Mouse (Mus musculus): ENCODE data around the gene Ccdc69. TPM values are rescaled to one million over a fixed set of nuclear protein-coding genes. Genes with fewer than 3 reads are reported as not detected.

Ccdc69 gene
- polyA plus RNA-seq, 1 experiment from 2014 or later, result 3.5 TPM

- no peaks in the 10 kb centered on the region for H3K9me3 ChIP-seq (ENCODE audit: control insufficient read depth, low read length)
- H3K9ac ChIP-seq (ENCODE audit: low read length), result peak within 1 kb of the TSS; percentile 86
- peak within 1 kb of the TSS; percentile 83 for H3K4me3 ChIP-seq (ENCODE audit: low read length)
- no peaks in the 10 kb centered on the region for H3K27me3 ChIP-seq (ENCODE audit: control insufficient read depth, insufficient read depth, low read depth, low read length)
- 0% methylated on average over 41 of the region's 41 CpGs for WGBS
- H3K36me3 ChIP-seq (ENCODE audit: control insufficient read depth, insufficient read depth, low read length), result no peaks in the 10 kb centered on the region
- H3K4me1 ChIP-seq (replicated peaks; ENCODE audit: control insufficient read depth, insufficient read depth, low read length), result peaks cover 40% of the 10 kb centered on the region
- peak within 1 kb of the TSS; percentile 99 for H3K27ac ChIP-seq (ENCODE audit: low read length)
- H3K4me2 ChIP-seq (ENCODE audit: low read depth, low read length), result peak within 1 kb of the TSS; percentile 86
- peak; percentile 93 for ATAC-seq (ENCODE audit: low read depth)
Observed at GRCm38 (mm10) chr11:55033040-55033660, 44.8 kb downstream of the Ccdc69 start, which contains the start of gene Anxa6. Anxa6 (minus strand) TSS chr11:55033445.

GRCm38 (mm10) chr11:55032286-55032685 lies 45.6 kb downstream of the Ccdc69 start:
- Histone ChIP-seq H3K4me1 (replicated peaks; ENCODE audit: control insufficient read depth, insufficient read depth, low read length) (peaks cover 48% of the 10 kb centered on the region), H3K9me3 (ENCODE audit: control insufficient read depth, low read length) (no peaks in the 10 kb centered on the region), H3K4me2 (ENCODE audit: low read depth, low read length) (peak overlapping the region; percentile 86), H3K36me3 (ENCODE audit: control insufficient read depth, insufficient read depth, low read length) (no peaks in the 10 kb centered on the region), H3K9ac (ENCODE audit: low read length) (peak overlapping the region; percentile 86), H3K27ac (ENCODE audit: low read length) (peak overlapping the region; percentile 99), H3K4me3 (ENCODE audit: low read length) (peak overlapping the region; percentile 83), H3K27me3 (ENCODE audit: control insufficient read depth, insufficient read depth, low read depth, low read length) (no peaks in the 10 kb centered on the region)
- 5% methylated on average over 5 of the region's 5 CpGs for WGBS
- no peak for ATAC-seq (ENCODE audit: low read depth)

- peaks cover 52% of the 10 kb centered on the region for H3K4me1 ChIP-seq (replicated peaks; ENCODE audit: control insufficient read depth, insufficient read depth, low read length)
- WGBS, result 7% methylated on average over 1 of the region's 4 CpGs
- H3K36me3 ChIP-seq (ENCODE audit: control insufficient read depth, insufficient read depth, low read length), result no peaks in the 10 kb centered on the region
- peak overlapping the region; percentile 86 for H3K9ac ChIP-seq (ENCODE audit: low read length)
- peak; percentile 32 for ATAC-seq (ENCODE audit: low read depth)
- H3K9me3 ChIP-seq (ENCODE audit: control insufficient read depth, low read length), result no peaks in the 10 kb centered on the region
- peak overlapping the region; percentile 83 for H3K4me3 ChIP-seq (ENCODE audit: low read length)
- peak overlapping the region; percentile 86 for H3K4me2 ChIP-seq (ENCODE audit: low read depth, low read length)
- H3K27me3 ChIP-seq (ENCODE audit: control insufficient read depth, insufficient read depth, low read depth, low read length), result no peaks in the 10 kb centered on the region
- peak overlapping the region; percentile 99 for H3K27ac ChIP-seq (ENCODE audit: low read length)
Observed at GRCm38 (mm10) chr11:55031991-55032280, 46.0 kb downstream of the Ccdc69 start.

GRCm38 (mm10) chr11:55031211-55031990 lies 46.5 kb downstream of the Ccdc69 start:
- no peaks in the 10 kb centered on the region for H3K27me3 ChIP-seq (ENCODE audit: control insufficient read depth, insufficient read depth, low read depth, low read length)
- peak overlapping the region; percentile 99 for H3K27ac ChIP-seq (ENCODE audit: low read length)
- peak overlapping the region; percentile 86 for H3K4me2 ChIP-seq (ENCODE audit: low read depth, low read length)
- H3K4me1 ChIP-seq (replicated peaks; ENCODE audit: control insufficient read depth, insufficient read depth, low read length), result peaks cover 57% of the 10 kb centered on the region
- WGBS, result 9% methylated on average over 10 of the region's 10 CpGs
- H3K4me3 ChIP-seq (ENCODE audit: low read length), result peak overlapping the region; percentile 83
- ATAC-seq (ENCODE audit: low read depth), result peak; percentile 55
- H3K9ac ChIP-seq (ENCODE audit: low read length), result peak overlapping the region; percentile 86
- H3K36me3 ChIP-seq (ENCODE audit: control insufficient read depth, insufficient read depth, low read length), result no peaks in the 10 kb centered on the region
- no peaks in the 10 kb centered on the region for H3K9me3 ChIP-seq (ENCODE audit: control insufficient read depth, low read length)

GRCm38 (mm10) chr11:55028509-55028908 lies 49.4 kb downstream of the Ccdc69 start:
- Histone ChIP-seq H3K36me3 (ENCODE audit: control insufficient read depth, insufficient read depth, low read length) (no peaks in the 10 kb centered on the region), H3K4me3 (ENCODE audit: low read length) (no peak overlapping the region), H3K4me2 (ENCODE audit: low read depth, low read length) (no peak overlapping the region), H3K4me1 (replicated peaks; ENCODE audit: control insufficient read depth, insufficient read depth, low read length) (peaks cover 80% of the 10 kb centered on the region), H3K9me3 (ENCODE audit: control insufficient read depth, low read length) (no peaks in the 10 kb centered on the region), H3K27me3 (ENCODE audit: control insufficient read depth, insufficient read depth, low read depth, low read length) (no peaks in the 10 kb centered on the region), H3K9ac (ENCODE audit: low read length) (no peak overlapping the region), H3K27ac (ENCODE audit: low read length) (peak overlapping the region; percentile 78)
- no peak for ATAC-seq (ENCODE audit: low read depth)
- WGBS, result 52% methylated on average over 2 of the region's 2 CpGs

- H3K4me1 ChIP-seq (replicated peaks; ENCODE audit: control insufficient read depth, insufficient read depth, low read length), result peaks cover 89% of the 10 kb centered on the region
Observed at GRCm38 (mm10) chr11:55027204-55027855, 50.6 kb downstream of the Ccdc69 start.

GRCm38 (mm10) chr11:55025896-55026295 lies 52.0 kb downstream of the Ccdc69 start:
- Histone ChIP-seq H3K36me3 (ENCODE audit: control insufficient read depth, insufficient read depth, low read length) (no peaks in the 10 kb centered on the region), H3K27ac (ENCODE audit: low read length) (peak overlapping the region; percentile 85), H3K9me3 (ENCODE audit: control insufficient read depth, low read length) (no peaks in the 10 kb centered on the region), H3K9ac (ENCODE audit: low read length) (no peak overlapping the region), H3K4me1 (replicated peaks; ENCODE audit: control insufficient read depth, insufficient read depth, low read length) (peaks cover 90% of the 10 kb centered on the region), H3K27me3 (ENCODE audit: control insufficient read depth, insufficient read depth, low read depth, low read length) (no peaks in the 10 kb centered on the region), H3K4me3 (ENCODE audit: low read length) (no peak overlapping the region), H3K4me2 (ENCODE audit: low read depth, low read length) (no peak overlapping the region)
- ATAC-seq (ENCODE audit: low read depth), result no peak
- 60% methylated on average over 4 of the region's 4 CpGs for WGBS

More at GRCm38 (mm10) chr11:55027204-55027855, 50.6 kb downstream of the Ccdc69 start:
- Histone ChIP-seq H3K36me3 (ENCODE audit: control insufficient read depth, insufficient read depth, low read length) (no peaks in the 10 kb centered on the region), H3K9ac (ENCODE audit: low read length) (no peak overlapping the region), H3K9me3 (ENCODE audit: control insufficient read depth, low read length) (no peaks in the 10 kb centered on the region), H3K4me3 (ENCODE audit: low read length) (no peak overlapping the region), H3K27ac (ENCODE audit: low read length) (peak overlapping the region; percentile 85), H3K27me3 (ENCODE audit: control insufficient read depth, insufficient read depth, low read depth, low read length) (no peaks in the 10 kb centered on the region), H3K4me2 (ENCODE audit: low read depth, low read length) (peak overlapping the region; percentile 28; the same call in 1 of the 2 replicates)
- 58% methylated on average over 2 of the region's 2 CpGs for WGBS
- no peak for ATAC-seq (ENCODE audit: low read depth)

- WGBS, result 39% methylated on average over 3 of the region's 3 CpGs
- H3K36me3 ChIP-seq (ENCODE audit: control insufficient read depth, insufficient read depth, low read length), result peaks cover 6% of the 10 kb centered on the region; the same call in 1 of the 2 replicates
Observed at GRCm38 (mm10) chr11:55023583-55023982, 54.3 kb downstream of the Ccdc69 start.

GRCm38 (mm10) chr11:55023049-55023564 lies 54.8 kb downstream of the Ccdc69 start:
- Histone ChIP-seq H3K4me2 (ENCODE audit: low read depth, low read length) (peak overlapping the region; percentile 52), H3K36me3 (ENCODE audit: control insufficient read depth, insufficient read depth, low read length) (peaks cover 6% of the 10 kb centered on the region; the same call in 1 of the 2 replicates), H3K9ac (ENCODE audit: low read length) (peak overlapping the region; percentile 54), H3K27ac (ENCODE audit: low read length) (peak overlapping the region; percentile 98), H3K4me3 (ENCODE audit: low read length) (peak overlapping the region; percentile 20), H3K9me3 (ENCODE audit: control insufficient read depth, low read length) (no peaks in the 10 kb centered on the region), H3K4me1 (replicated peaks; ENCODE audit: control insufficient read depth, insufficient read depth, low read length) (peaks cover 78% of the 10 kb centered on the region), H3K27me3 (ENCODE audit: control insufficient read depth, insufficient read depth, low read depth, low read length) (no peaks in the 10 kb centered on the region)
- 0% methylated on average over 10 of the region's 10 CpGs for WGBS
- ATAC-seq (ENCODE audit: low read depth), result peak; percentile 88

More at GRCm38 (mm10) chr11:55023583-55023982, 54.3 kb downstream of the Ccdc69 start:
- peak overlapping the region; percentile 1; the same call in 1 of the 2 replicates for H3K4me3 ChIP-seq (ENCODE audit: low read length)
- ATAC-seq (ENCODE audit: low read depth), result no peak
- no peaks in the 10 kb centered on the region for H3K27me3 ChIP-seq (ENCODE audit: control insufficient read depth, insufficient read depth, low read depth, low read length)
- H3K4me1 ChIP-seq (replicated peaks; ENCODE audit: control insufficient read depth, insufficient read depth, low read length), result peaks cover 82% of the 10 kb centered on the region
- peak overlapping the region; percentile 98 for H3K27ac ChIP-seq (ENCODE audit: low read length)
- no peaks in the 10 kb centered on the region for H3K9me3 ChIP-seq (ENCODE audit: control insufficient read depth, low read length)
- H3K9ac ChIP-seq (ENCODE audit: low read length), result peak overlapping the region; percentile 33
- H3K4me2 ChIP-seq (ENCODE audit: low read depth, low read length), result peak overlapping the region; percentile 52
